Mouse (Mus musculus) embryonic facial prominence, embryonic 12.5 days (tissue): ENCODE measurements around the gene Wdr72. TPM values are rescaled to one million over a fixed set of nuclear protein-coding genes. Genes with fewer than 3 reads are reported as not detected.

Experiments
- ATAC-seq: fragments of 200-750 bp; cut with Nextera tagmentation; 2 replicates; pipeline ENCODE4 v1.8.0; 2017; ENCODE audit not compliant: insufficient number of reproducible peaks, insufficient read depth, low FRiP score, low TSS enrichment
- H3K27ac ChIP-seq: fragments of 300-500 bp; sonication (generic); 2 replicates; pipeline ENCODE4 v1.5.1; 2016; ENCODE audit warnings: mild to moderate bottlenecking
- H3K27me3 ChIP-seq: fragments of 300-500 bp; sonication (generic); 2 replicates; pipeline ENCODE4 v1.6.1; 2016; ENCODE audit warnings: mild to moderate bottlenecking, moderate library complexity
- H3K36me3 ChIP-seq: fragments of 300-500 bp; sonication (generic); 2 replicates; pipeline ENCODE4 v1.6.1; 2016; ENCODE audit warnings: mild to moderate bottlenecking
- H3K4me1 ChIP-seq: fragments of 300-500 bp; sonication (generic); 2 replicates; pipeline ENCODE4 v1.6.1; 2016
- H3K4me2 ChIP-seq: fragments of 300-500 bp; sonication (generic); replicated peaks from 2 replicates; pipeline ENCODE4 v1.6.1; 2016; ENCODE audit warnings: mild to moderate bottlenecking, moderate library complexity
- H3K4me3 ChIP-seq: fragments of 300-500 bp; sonication (generic); 2 replicates; pipeline ENCODE4 v1.5.1; 2016; ENCODE audit warnings: mild to moderate bottlenecking
- H3K9ac ChIP-seq: fragments of 300-500 bp; sonication (generic); 2 replicates; pipeline ENCODE4 v1.6.1; 2016; ENCODE audit warnings: mild to moderate bottlenecking, moderate library complexity
- H3K9me3 ChIP-seq: fragments of 300-500 bp; sonication (generic); 2 replicates; pipeline ENCODE4 v1.6.1; 2016; ENCODE audit warnings: mild to moderate bottlenecking, moderate library complexity
- WGBS: fragments of 180-500 bp; shearing (Covaris S2); methylation state at CpG from one replicate; pipeline ENCODE4 v1.1.7; 2016; 5-methylcytosine and 5-hydroxymethylcytosine counted together
- polyA plus RNA-seq: library from polyadenylated mRNA; unstranded; fragments of >200 nt; fragmentation: Nextera tagmentation; extraction: Ambion mirVana; gene quantifications from 2 replicates; pipeline ENCODE4 v1.2.1, GENCODE M21; 2016

The Wdr72 gene
- polyA plus RNA-seq, 1 experiment from 2014 or later: 0.31 TPM

DNA sequence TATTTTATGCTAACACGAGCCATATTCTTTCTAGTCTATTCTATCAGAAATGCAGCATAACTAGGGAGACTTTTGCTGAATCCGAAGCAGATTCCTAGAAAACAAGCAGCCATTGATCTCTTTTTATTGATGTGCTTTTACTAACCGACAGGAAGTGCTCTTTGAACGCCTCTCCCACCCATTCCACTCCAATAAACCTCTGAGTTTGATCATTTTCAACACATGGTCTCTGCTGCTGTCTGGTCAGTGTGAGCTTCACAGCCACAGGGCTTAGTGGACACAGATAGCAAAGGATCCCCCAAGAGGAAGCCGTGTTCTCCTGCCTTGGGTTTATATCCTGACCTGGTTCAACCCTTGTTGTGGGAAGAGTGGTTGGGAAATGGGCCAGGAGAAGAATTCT is 218.7 kb downstream of the Wdr72 start:
- Histone ChIP-seq H3K9me3 (no peaks in the 10 kb centered on the region), H3K4me3 (no peak overlapping the region), H3K9ac (no peak overlapping the region), H3K36me3 (no peaks in the 10 kb centered on the region), H3K27ac (no peak overlapping the region), H3K4me1 (no peaks in the 10 kb centered on the region), H3K4me2 (no peak overlapping the region), H3K27me3 (no peaks in the 10 kb centered on the region)
- 71% methylated on average over 5 of the region's 5 CpGs for WGBS
- ATAC-seq: no peak

DNA sequence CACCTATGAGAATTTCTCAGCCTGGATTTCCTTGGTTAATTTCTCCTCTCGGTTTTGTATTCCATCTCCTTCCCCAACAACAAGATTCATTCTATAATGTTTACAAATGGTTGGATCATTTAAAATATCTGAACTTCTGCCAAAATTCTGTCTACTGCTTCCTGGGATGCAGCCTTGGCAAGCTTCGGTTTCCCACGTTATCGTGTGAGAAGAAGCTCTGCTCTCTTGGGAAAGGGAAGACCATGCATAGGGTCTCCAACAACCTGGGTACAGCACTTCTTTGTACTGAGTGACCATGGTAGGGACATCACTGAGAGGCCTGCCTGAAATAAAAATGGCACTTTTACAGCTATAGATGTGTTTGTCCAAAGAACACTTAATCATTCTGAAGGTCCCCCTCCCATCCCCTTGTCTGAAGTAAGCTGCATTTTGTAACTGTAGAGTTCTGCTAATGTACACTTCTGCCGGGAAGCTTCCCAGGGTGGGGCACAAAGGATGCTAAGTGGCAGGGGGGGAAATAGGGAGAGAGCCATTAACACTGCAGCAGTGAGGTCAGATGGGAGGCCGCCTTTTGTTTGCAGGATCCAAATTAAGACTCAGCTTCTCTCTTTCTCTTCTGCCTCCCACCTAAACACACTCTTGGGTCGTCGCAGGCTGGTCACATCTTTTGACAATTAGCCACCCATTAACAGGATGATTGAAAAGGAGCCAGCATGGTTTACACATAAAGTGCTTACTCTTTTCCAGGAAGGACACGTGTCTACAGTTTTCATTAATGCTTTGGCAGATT is 220.7 kb downstream of the Wdr72 start:
- Histone ChIP-seq H3K4me1 (no peaks in the 10 kb centered on the region), H3K4me2 (no peak overlapping the region), H3K27me3 (no peaks in the 10 kb centered on the region), H3K9ac (no peak overlapping the region), H3K9me3 (no peaks in the 10 kb centered on the region), H3K27ac (no peak overlapping the region), H3K36me3 (no peaks in the 10 kb centered on the region), H3K4me3 (no peak overlapping the region)
- no peak for ATAC-seq
- 44% methylated on average over 9 of the region's 9 CpGs for WGBS

DNA sequence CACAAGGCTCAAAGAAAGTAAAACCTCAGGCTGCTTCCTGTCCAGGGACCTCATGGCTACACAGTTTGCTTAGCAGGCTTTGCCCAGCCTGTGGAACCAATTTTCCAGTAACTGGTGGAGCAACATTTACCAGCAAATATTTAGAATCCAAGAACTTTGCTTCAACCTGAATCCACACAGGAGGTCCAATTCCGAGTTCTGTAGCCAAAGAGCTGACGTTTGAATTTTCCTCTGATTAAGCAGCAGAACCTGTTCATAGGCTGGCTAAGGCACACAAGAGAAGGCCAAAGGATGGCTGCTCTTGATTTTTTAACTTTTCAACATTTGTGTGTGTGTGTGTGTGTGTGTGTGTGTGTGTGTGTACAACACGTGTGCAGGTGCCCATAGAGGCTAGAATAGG is 222.2 kb downstream of the Wdr72 start:
- no peaks in the 10 kb centered on the region for H3K36me3 ChIP-seq
- H3K9ac ChIP-seq: no peak overlapping the region
- H3K27ac ChIP-seq: no peak overlapping the region
- no peak overlapping the region for H3K4me2 ChIP-seq
- H3K9me3 ChIP-seq: no peaks in the 10 kb centered on the region
- H3K4me3 ChIP-seq: no peak overlapping the region
- H3K27me3 ChIP-seq: no peaks in the 10 kb centered on the region
- 82% methylated on average over 3 of the region's 3 CpGs for WGBS
- no peaks in the 10 kb centered on the region for H3K4me1 ChIP-seq
- no peak for ATAC-seq

Other genes starting within 250 kb of the Wdr72 start
- 0.51 and 0.60 TPM in 2 replicates for gene Unc13c, start 141.4 kb upstream of the Wdr72 start, polyA plus RNA-seq